Mouse (Mus musculus): ENCODE results near the gene Syt7. TPM values are rescaled to one million over a fixed set of nuclear protein-coding genes. Genes with fewer than 3 reads are reported as not detected.
A peak's percentile ranks its signal among the peaks of the same experiment; 100 is the strongest.

Syt7 gene
- total and polyA plus RNA-seq, 2 experiments from 2014 or later: 19.2 to 110 TPM

GRCm38 (mm10) chr19:10455437-10455806 lies 66.5 kb downstream of the Syt7 start:
- Histone ChIP-seq H3K4me3 (ENCODE audit: low read depth, low read length) (no peak overlapping the region), H3K27ac (ENCODE audit: low read depth, low read length) (no peak overlapping the region), H3K36me3 (ENCODE audit: insufficient read depth) (no peaks in the 10 kb centered on the region), H3K27me3 (ENCODE audit: insufficient read depth, low read length) (peaks cover 32% of the 10 kb centered on the region), H3K9me3 (ENCODE audit: low read length) (no peaks in the 10 kb centered on the region), H3K4me1 (ENCODE audit: insufficient read depth) (no peaks in the 10 kb centered on the region), H3K4me2 (ENCODE audit: low read depth) (no peak overlapping the region), H3K9ac (no peak overlapping the region)
- TF ChIP-seq CTCF (IDR thresholded peaks at IDR 0.05; ENCODE audit: low read depth): no peak
- DNase-seq: no peak
- WGBS: 74% methylated on average over 3 of the region's 3 CpGs
- no peak for ATAC-seq

- TF ChIP-seq CTCF (IDR thresholded peaks at IDR 0.05; ENCODE audit: low read depth): peak; percentile 77
- Histone ChIP-seq H3K27ac (ENCODE audit: low read depth, low read length) (peak within 1 kb of the TSS; percentile 70), H3K36me3 (ENCODE audit: insufficient read depth) (no peaks in the 10 kb centered on the region), H3K9ac (peak within 1 kb of the TSS; percentile 57), H3K4me1 (ENCODE audit: insufficient read depth) (no peaks in the 10 kb centered on the region), H3K4me3 (ENCODE audit: low read depth, low read length) (peak within 1 kb of the TSS; percentile 51), H3K27me3 (ENCODE audit: insufficient read depth, low read length) (peaks cover 32% of the 10 kb centered on the region), H3K9me3 (ENCODE audit: low read length) (no peaks in the 10 kb centered on the region), H3K4me2 (ENCODE audit: low read depth) (peak within 1 kb of the TSS; percentile 73)
- DNase-seq (peak; percentile 90), ATAC-seq (peak; percentile 81)
- 1% methylated on average over 82 of the region's 96 CpGs for WGBS
Observed at GRCm38 (mm10) chr19:10456752-10457483, 68.0 kb downstream of the Syt7 start, which contains the start of gene Lrrc10b. Gene Lrrc10b (minus strand): TSS chr19:10457473.

GRCm38 (mm10) chr19:10457484-10457800 lies 68.6 kb downstream of the Syt7 start:
- under 1% methylated on average over 28 of the region's 34 CpGs for WGBS
- TF ChIP-seq CTCF (IDR thresholded peaks at IDR 0.05; ENCODE audit: low read depth): no peak
- Histone ChIP-seq H3K27me3 (ENCODE audit: insufficient read depth, low read length) (peaks cover 37% of the 10 kb centered on the region), H3K27ac (ENCODE audit: low read depth, low read length) (peak overlapping the region; percentile 64; the same call in 1 of the 2 replicates), H3K9me3 (ENCODE audit: low read length) (no peaks in the 10 kb centered on the region), H3K9ac (peak overlapping the region; percentile 57), H3K36me3 (ENCODE audit: insufficient read depth) (no peaks in the 10 kb centered on the region), H3K4me1 (ENCODE audit: insufficient read depth) (no peaks in the 10 kb centered on the region), H3K4me3 (ENCODE audit: low read depth, low read length) (peak overlapping the region; percentile 51), H3K4me2 (ENCODE audit: low read depth) (peak overlapping the region; percentile 73)
- peak; percentile 86 for ATAC-seq
- peak; percentile 86 for DNase-seq

GRCm38 (mm10) chr19:10458096-10458495 lies 69.2 kb downstream of the Syt7 start:
- H3K27me3 ChIP-seq (ENCODE audit: insufficient read depth, low read length): peaks cover 41% of the 10 kb centered on the region
- H3K4me2 ChIP-seq (ENCODE audit: low read depth): peak overlapping the region; percentile 73
- H3K4me1 ChIP-seq (ENCODE audit: insufficient read depth): no peaks in the 10 kb centered on the region
- no peak for TF ChIP-seq CTCF (IDR thresholded peaks at IDR 0.05; ENCODE audit: low read depth)
- H3K27ac ChIP-seq (ENCODE audit: low read depth, low read length): no peak overlapping the region
- 0 out of 2 replicates have a peak overlapping the region, but pooled peaks have one; percentile 10 for H3K9ac ChIP-seq
- DNase-seq (peak; percentile 54), ATAC-seq (no peak)
- H3K36me3 ChIP-seq (ENCODE audit: insufficient read depth): no peaks in the 10 kb centered on the region
- no peaks in the 10 kb centered on the region for H3K9me3 ChIP-seq (ENCODE audit: low read length)
- 12% methylated on average over 8 of the region's 8 CpGs for WGBS
- peak overlapping the region; percentile 51; the same call in 1 of the 2 replicates for H3K4me3 ChIP-seq (ENCODE audit: low read depth, low read length)

- no peak overlapping the region for H3K9ac ChIP-seq
- no peaks in the 10 kb centered on the region for H3K4me1 ChIP-seq (ENCODE audit: insufficient read depth)
- TF ChIP-seq CTCF (IDR thresholded peaks at IDR 0.05; ENCODE audit: low read depth): no peak
- 52% methylated on average over 11 of the region's 11 CpGs for WGBS
- H3K4me2 ChIP-seq (ENCODE audit: low read depth): no peak overlapping the region
- no peaks in the 10 kb centered on the region for H3K9me3 ChIP-seq (ENCODE audit: low read length)
- H3K27ac ChIP-seq (ENCODE audit: low read depth, low read length): no peak overlapping the region
- H3K4me3 ChIP-seq (ENCODE audit: low read depth, low read length): no peak overlapping the region
- H3K27me3 ChIP-seq (ENCODE audit: insufficient read depth, low read length): peaks cover 41% of the 10 kb centered on the region
- no peaks in the 10 kb centered on the region for H3K36me3 ChIP-seq (ENCODE audit: insufficient read depth)
- ATAC-seq (no peak), DNase-seq (no peak)
Observed at GRCm38 (mm10) chr19:10459907-10460306, 71.0 kb downstream of the Syt7 start.

GRCm38 (mm10) chr19:10461584-10461983 lies 72.7 kb downstream of the Syt7 start:
- H3K4me1 ChIP-seq (ENCODE audit: insufficient read depth): no peaks in the 10 kb centered on the region
- H3K4me3 ChIP-seq (ENCODE audit: low read depth, low read length): no peak overlapping the region
- DNase-seq (no peak), ATAC-seq (no peak)
- no peak overlapping the region for H3K9ac ChIP-seq
- H3K27ac ChIP-seq (ENCODE audit: low read depth, low read length): no peak overlapping the region
- H3K36me3 ChIP-seq (ENCODE audit: insufficient read depth): no peaks in the 10 kb centered on the region
- no peak for TF ChIP-seq CTCF (IDR thresholded peaks at IDR 0.05; ENCODE audit: low read depth)
- peaks cover 33% of the 10 kb centered on the region; the same call in 1 of the 2 replicates for H3K27me3 ChIP-seq (ENCODE audit: insufficient read depth, low read length)
- no peak overlapping the region for H3K4me2 ChIP-seq (ENCODE audit: low read depth)
- H3K9me3 ChIP-seq (ENCODE audit: low read length): no peaks in the 10 kb centered on the region
- 40% methylated on average over 7 of the region's 7 CpGs for WGBS

GRCm38 (mm10) chr19:10464427-10464826 lies 75.5 kb downstream of the Syt7 start:
- no peak for ATAC-seq

More at GRCm38 (mm10) chr19:10464427-10464826, 75.5 kb downstream of the Syt7 start:
- H3K9me3 ChIP-seq (ENCODE audit: low read length): no peaks in the 10 kb centered on the region
- no peak overlapping the region for H3K27ac ChIP-seq (ENCODE audit: low read depth, low read length)
- H3K4me2 ChIP-seq (ENCODE audit: low read depth): no peak overlapping the region
- no peak for TF ChIP-seq CTCF (IDR thresholded peaks at IDR 0.05; ENCODE audit: low read depth)
- H3K27me3 ChIP-seq (ENCODE audit: insufficient read depth, low read length): peaks cover 16% of the 10 kb centered on the region; the same call in 1 of the 2 replicates
- WGBS: 26% methylated on average over 4 of the region's 4 CpGs
- H3K4me1 ChIP-seq (ENCODE audit: insufficient read depth): no peaks in the 10 kb centered on the region
- no peak for DNase-seq
- no peak overlapping the region for H3K4me3 ChIP-seq (ENCODE audit: low read depth, low read length)
- H3K9ac ChIP-seq: no peak overlapping the region
- H3K36me3 ChIP-seq (ENCODE audit: insufficient read depth): no peaks in the 10 kb centered on the region
